Mouse (Mus musculus) ovary, adult 2 months (tissue): ENCODE measurements around the gene Smurf2. TPM values are rescaled to one million over a fixed set of nuclear protein-coding genes. Genes with fewer than 3 reads are reported as not detected.

Experiments used
- polyA plus RNA-seq: library from polyadenylated mRNA; depleted of rRNA; stranded (reverse); fragments of >200 nt; gene quantifications from 2 replicates; pipeline ENCODE4 v1.2.3, GENCODE M21; 2012; rRNA removed

Gene Smurf2
- 6.3 TPM in 2 replicates for polyA plus RNA-seq

GRCm38 (mm10) chr11:106920551-106921379 is at the start of gene Smurf2:
Gene Smurf2 (minus strand): TSS chr11:106920715.

DNA sequence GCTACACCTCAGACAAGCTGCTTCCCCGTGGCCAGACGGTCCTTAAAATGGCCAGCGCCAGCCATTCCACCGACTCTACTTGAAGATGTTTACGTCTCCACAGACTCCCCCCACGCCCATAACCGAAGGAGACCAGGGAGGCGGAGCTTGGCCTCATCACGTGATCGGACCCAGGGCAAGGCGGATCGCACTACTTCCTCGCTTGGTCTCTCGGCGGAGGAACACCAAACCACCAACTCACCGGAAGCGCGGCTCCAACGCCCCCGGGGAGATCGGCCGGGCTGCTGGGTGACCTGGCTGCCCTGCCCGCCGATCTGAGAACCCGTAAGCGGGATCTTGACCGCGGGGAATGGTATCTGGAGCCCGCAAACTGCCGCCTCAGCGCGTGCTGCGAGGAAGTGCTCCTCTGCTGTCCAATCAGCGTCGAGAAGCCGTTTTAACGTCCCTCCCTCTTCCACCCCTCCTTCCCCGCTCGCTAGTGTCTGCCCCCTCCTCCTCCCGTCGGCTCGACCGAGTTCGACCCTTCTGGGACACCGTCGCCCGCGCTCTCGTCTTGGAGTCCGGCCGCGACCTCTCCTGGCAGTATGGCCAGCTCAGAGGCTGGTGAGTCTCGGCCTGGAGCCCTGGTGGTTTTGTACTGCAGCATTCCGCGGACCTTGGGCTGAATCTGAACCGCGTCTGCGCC is 131.6 kb downstream of the Smurf2 start, which contains the start of the genes Ddx5 and Cep95:
Ddx5 (minus strand) TSS at position 411 of the 685 bp plus-strand sequence.
Cep95 (plus strand) TSS at position 478 of the 685 bp plus-strand sequence.

GRCm38 (mm10) chr11:106779388-106780088 is 141.0 kb downstream of the Smurf2 start, which contains the start of gene Polg2:
Gene Polg2 (minus strand): TSS chr11:106779537.

Other genes with a start within 250 kb of the Smurf2 start
- 27.7 and 30.2 TPM in 2 replicates for gene Pecam1, start 170.1 kb downstream of the Smurf2 start, polyA plus RNA-seq
- 0.45 and 0.58 TPM in 2 replicates for gene Milr1, start 169.5 kb downstream of the Smurf2 start, polyA plus RNA-seq
- gene Polg2, start 141.2 kb downstream of the Smurf2 start, polyA plus RNA-seq: 8.5 and 10.7 TPM in 2 replicates
- gene Ddx5, start 131.5 kb downstream of the Smurf2 start, polyA plus RNA-seq: 676 and 1,661 TPM in 2 replicates
- 1.8 and 2.8 TPM in 2 replicates for gene Cep95, start 131.5 kb downstream of the Smurf2 start, polyA plus RNA-seq
- 25.7 and 27.9 TPM in 2 replicates for gene Kpna2, start 78.8 kb upstream of the Smurf2 start, polyA plus RNA-seq
- 7.6 and 7.7 TPM in 2 replicates for gene 1810010H24Rik, start 105.0 kb upstream of the Smurf2 start, polyA plus RNA-seq
- gene Bptf, start 211.4 kb upstream of the Smurf2 start, polyA plus RNA-seq: 23.0 and 25.1 TPM in 2 replicates